Mouse (Mus musculus) forebrain, postnatal 0 days (tissue): ENCODE measurements at regions not wholly inside any gene's neighbourhood (a gene's known extent, or its start where the extent isn't known, plus 50 kb on each side); places are given as distances from the start of the nearest gene placed in this dataset.

ENCODE experiments used
- ATAC-seq: fragments of 200-750 bp; cut with Nextera tagmentation; 2 replicates; pipeline ENCODE4 v1.8.0; 2017; ENCODE audit warnings: mild to moderate bottlenecking, moderate library complexity
- DNase-seq: peaks from one replicate; pipeline ENCODE4 v3.0.0-alpha.2; 2015
- H3K27ac ChIP-seq: fragments of 300-500 bp; sonication (generic); 2 replicates; pipeline ENCODE4 v1.5.1; 2014; ENCODE audit warnings: low read depth, mild to moderate bottlenecking, antibody characterized with exemption, low read length, moderate library complexity, mixed read lengths
- H3K27me3 ChIP-seq: fragments of 300-500 bp; sonication (generic); 2 replicates; pipeline ENCODE4 v1.6.1; 2014; ENCODE audit warnings: mild to moderate bottlenecking, low read length, mixed read lengths; ENCODE audit not compliant: insufficient read depth
- H3K36me3 ChIP-seq: fragments of 300-500 bp; sonication (generic); 2 replicates; pipeline ENCODE4 v1.6.1; 2014; ENCODE audit warnings: mild to moderate bottlenecking, moderate library complexity; ENCODE audit not compliant: insufficient read depth
- H3K4me1 ChIP-seq: fragments of 300-500 bp; sonication (generic); 2 replicates; pipeline ENCODE4 v1.6.1; 2014; ENCODE audit warnings: antibody characterized with exemption; ENCODE audit not compliant: insufficient read depth
- H3K4me2 ChIP-seq: fragments of 300-500 bp; sonication (generic); 2 replicates; pipeline ENCODE4 v1.6.1; 2014; ENCODE audit warnings: low read depth, mild to moderate bottlenecking, moderate library complexity
- H3K4me3 ChIP-seq: fragments of 300-500 bp; sonication (generic); 2 replicates; pipeline ENCODE4 v1.5.1; 2014; ENCODE audit warnings: low read depth, low read length, mixed read lengths
- H3K9ac ChIP-seq: fragments of 300-500 bp; sonication (generic); 2 replicates; pipeline ENCODE4 v1.6.1; 2014; ENCODE audit warnings: mild to moderate bottlenecking
- H3K9me3 ChIP-seq: fragments of 300-500 bp; sonication (generic); 2 replicates; pipeline ENCODE4 v1.6.1; 2016; ENCODE audit warnings: low read length
- CTCF ChIP-seq: sonication (generic); IDR thresholded peaks from 2 replicates; pipeline ENCODE4 v1.5.1; 2016; ENCODE audit warnings: antibody characterized with exemption, control low read depth, low read depth

- Histone ChIP-seq H3K36me3 (no peaks in the 10 kb centered on the region), H3K9ac (no peak overlapping the region), H3K9me3 (no peaks in the 10 kb centered on the region), H3K27ac (no peak overlapping the region), H3K4me1 (no peaks in the 10 kb centered on the region), H3K4me3 (no peak overlapping the region), H3K4me2 (no peak overlapping the region), H3K27me3 (no peaks in the 10 kb centered on the region)
- DNase-seq: peak; percentile 20
- peak; percentile 62; the same call in 1 of the 2 replicates for ATAC-seq
- no peak for TF ChIP-seq CTCF
Observed at GRCm38 (mm10) chr9:33954319-33954718, 531.4 kb upstream of the Kirrel3 start.
